Mouse (Mus musculus) embryonic fibroblast, embryonic 13.5 days (primary cell): ENCODE results near the gene Olfr1053. TPM values are rescaled to one million over a fixed set of nuclear protein-coding genes. Genes with fewer than 3 reads are reported as not detected.
"Not testable (repeated sequence)": the region's sequence is repeated elsewhere in the genome, so short reads cannot be mapped to it uniquely, and the experiment has no call there.

ENCODE experiments used
- H3K27ac ChIP-seq: 2 replicates; pipeline ENCODE4 v1.5.1; 2012; ENCODE audit warnings: low read length, control low read depth, inconsistent platforms; ENCODE audit not compliant: insufficient read depth
- H3K4me1 ChIP-seq: 2 replicates; pipeline ENCODE4 v1.6.1; 2011; ENCODE audit warnings: low read length; ENCODE audit not compliant: control insufficient read depth, insufficient read depth
- H3K4me3 ChIP-seq: 2 replicates; pipeline ENCODE4 v1.5.1; 2011; ENCODE audit warnings: mild to moderate bottlenecking, control low read depth, low read length; ENCODE audit not compliant: insufficient read depth
- CTCF ChIP-seq: IDR thresholded peaks from 2 replicates; pipeline ENCODE4 v1.5.1; 2011; ENCODE audit warnings: mild to moderate bottlenecking, control low read depth, low read length, moderate library complexity, borderline replicate concordance; ENCODE audit not compliant: insufficient read depth
- POLR2A ChIP-seq: IDR thresholded peaks from 2 replicates; pipeline ENCODE4 v1.6.1; 2011; ENCODE audit warnings: low read depth, mild to moderate bottlenecking, control low read depth, low read length, moderate library complexity
- polyA plus RNA-seq: library from polyadenylated mRNA; stranded (reverse); fragments of >200 nt; gene quantifications from 2 replicates; pipeline ENCODE4 v1.2.4, GENCODE M21; 2011; ENCODE audit warnings: low read depth; ENCODE audit not compliant: missing spikeins, insufficient read length

The Olfr1053 gene
- polyA plus RNA-seq, result not detected in 2 replicates

- TF ChIP-seq CTCF (no peak), POLR2A (no peak)
- H3K4me1 ChIP-seq, result no peaks in the 10 kb centered on the region
These were observed at the start of gene Olfr1053 for GRCm38 (mm10) chr2:86315184-86315583. Gene Olfr1053 (minus strand): TSS chr2:86315284.

GRCm38 (mm10) chr2:86362369-86362768 lies 47.3 kb upstream of the Olfr1053 start, which contains the start of gene Olfr1056:
Gene Olfr1056 (minus strand): TSS chr2:86362469.
- no peak within 1 kb of the TSS for H3K27ac ChIP-seq
- H3K4me1 ChIP-seq, result no peaks in the 10 kb centered on the region
- TF ChIP-seq POLR2A, result no peak
- TF ChIP-seq CTCF, result no peak
- H3K4me3 ChIP-seq, result no peak within 1 kb of the TSS

More at GRCm38 (mm10) chr2:86315184-86315583, at the start of gene Olfr1053:
- no peak within 1 kb of the TSS for H3K4me3 ChIP-seq
- no peak within 1 kb of the TSS for H3K27ac ChIP-seq

GRCm38 (mm10) chr2:86351751-86352150 lies 36.7 kb upstream of the Olfr1053 start:
- H3K27ac ChIP-seq, H3K4me3 ChIP-seq, H3K4me1 ChIP-seq: not testable (repeated sequence)

GRCm38 (mm10) chr2:86350184-86350583 lies 35.1 kb upstream of the Olfr1053 start, which contains the start of gene Olfr1055:
Gene Olfr1055 (minus strand): TSS chr2:86350284.
- no peak within 1 kb of the TSS for H3K4me3 ChIP-seq
- TF ChIP-seq POLR2A, result no peak
- TF ChIP-seq CTCF, result no peak
- no peak within 1 kb of the TSS for H3K27ac ChIP-seq

GRCm38 (mm10) chr2:86335333-86335732 lies 20.2 kb upstream of the Olfr1053 start, which contains the start of gene Olfr1054:
Gene Olfr1054 (minus strand): TSS chr2:86335433.
- TF ChIP-seq POLR2A (no peak), CTCF (no peak)
- H3K27ac ChIP-seq, result no peak within 1 kb of the TSS
- H3K4me1 ChIP-seq, result no peaks in the 10 kb centered on the region
- no peak within 1 kb of the TSS for H3K4me3 ChIP-seq

More at GRCm38 (mm10) chr2:86350184-86350583, 35.1 kb upstream of the Olfr1053 start, which contains the start of gene Olfr1055:
- no peaks in the 10 kb centered on the region for H3K4me1 ChIP-seq

- Histone ChIP-seq H3K4me3 (no peak within 1 kb of the TSS), H3K27ac (no peak within 1 kb of the TSS), H3K4me1 (no peaks in the 10 kb centered on the region)
- TF ChIP-seq CTCF (no peak), POLR2A (no peak)
These were observed 22.9 kb downstream of the Olfr1053 start, which contains the start of gene Olfr1052 for GRCm38 (mm10) chr2:86292155-86292554. Gene Olfr1052 (plus strand): TSS chr2:86292455.

- not testable (repeated sequence) for H3K4me3 ChIP-seq
These were observed 36.1 kb downstream of the Olfr1053 start, which contains the start of gene Olfr1051 for GRCm38 (mm10) chr2:86278988-86279387. Gene Olfr1051 (minus strand): TSS chr2:86279088.

More at GRCm38 (mm10) chr2:86278988-86279387, 36.1 kb downstream of the Olfr1053 start, which contains the start of gene Olfr1051:
- not testable (repeated sequence) for H3K4me1 ChIP-seq, H3K27ac ChIP-seq

Other genes with a start within 250 kb of the Olfr1053 start
- gene Olfr1036, start 241.3 kb downstream of the Olfr1053 start, polyA plus RNA-seq, result not detected in 2 replicates
- not detected in 2 replicates for gene Olfr1037, start 227.9 kb downstream of the Olfr1053 start, polyA plus RNA-seq
- gene Olfr1039, start 179.4 kb downstream of the Olfr1053 start, polyA plus RNA-seq, result not detected in 2 replicates
- not detected in 2 replicates for gene Olfr1040, start 168.6 kb downstream of the Olfr1053 start, polyA plus RNA-seq
- gene Olfr1042, start 153.4 kb downstream of the Olfr1053 start, polyA plus RNA-seq, result not detected in 2 replicates
- not detected in 2 replicates for gene Olfr1043, start 147.8 kb downstream of the Olfr1053 start, polyA plus RNA-seq
- not detected in 2 replicates for gene Olfr1044, start 137.5 kb downstream of the Olfr1053 start, polyA plus RNA-seq
- not detected in 2 replicates for gene Olfr52, start 129.6 kb downstream of the Olfr1053 start, polyA plus RNA-seq
- not detected in 2 replicates for gene Olfr1045, start 112.3 kb downstream of the Olfr1053 start, polyA plus RNA-seq
- gene Olfr1046, start 96.0 kb downstream of the Olfr1053 start, polyA plus RNA-seq, result not detected in 2 replicates
- not detected in 2 replicates for gene Olfr1047, start 83.9 kb downstream of the Olfr1053 start, polyA plus RNA-seq
- not detected in 2 replicates for gene Olfr1048, start 75.0 kb downstream of the Olfr1053 start, polyA plus RNA-seq
- not detected in 2 replicates for gene Olfr1049, start 57.0 kb downstream of the Olfr1053 start, polyA plus RNA-seq
- not detected in 2 replicates for gene Olfr1051, start 36.2 kb downstream of the Olfr1053 start, polyA plus RNA-seq
- not detected in 2 replicates for gene Olfr1052, start 22.8 kb downstream of the Olfr1053 start, polyA plus RNA-seq
- gene Olfr1054, start 20.1 kb upstream of the Olfr1053 start, polyA plus RNA-seq, result not detected in 2 replicates
- not detected in 2 replicates for gene Olfr1055, start 35.0 kb upstream of the Olfr1053 start, polyA plus RNA-seq
- gene Olfr1056, start 47.2 kb upstream of the Olfr1053 start, polyA plus RNA-seq, result not detected in 2 replicates
- gene Olfr1057, start 63.1 kb upstream of the Olfr1053 start, polyA plus RNA-seq, result not detected in 2 replicates
- not detected in 2 replicates for gene Olfr1058, start 73.3 kb upstream of the Olfr1053 start, polyA plus RNA-seq
- gene Olfr1061, start 98.8 kb upstream of the Olfr1053 start, polyA plus RNA-seq, result not detected in 2 replicates
- gene Olfr1062, start 111.5 kb upstream of the Olfr1053 start, polyA plus RNA-seq, result not detected in 2 replicates
- not detected in 2 replicates for gene Olfr1065, start 135.3 kb upstream of the Olfr1053 start, polyA plus RNA-seq
- gene Olfr1066, start 141.0 kb upstream of the Olfr1053 start, polyA plus RNA-seq, result not detected in 2 replicates
- gene Olfr228, start 172.1 kb upstream of the Olfr1053 start, polyA plus RNA-seq, result not detected in 2 replicates
- gene Olfr1076, start 193.2 kb upstream of the Olfr1053 start, polyA plus RNA-seq, result not detected in 2 replicates
- not detected in 2 replicates for gene Olfr1079, start 227.2 kb upstream of the Olfr1053 start, polyA plus RNA-seq
- not detected in 2 replicates for gene Olfr1080, start 243.0 kb upstream of the Olfr1053 start, polyA plus RNA-seq